Mouse (Mus musculus): ENCODE measurements at regions not wholly inside any gene's neighbourhood (a gene's known extent, or its start where the extent isn't known, plus 50 kb on each side); places are given as distances from the start of the nearest gene placed in this dataset.

GRCm38 (mm10) chr12:97918416-97918815, 340.8 kb downstream of the Galc start:
- no peak for DNase-seq

DNA sequence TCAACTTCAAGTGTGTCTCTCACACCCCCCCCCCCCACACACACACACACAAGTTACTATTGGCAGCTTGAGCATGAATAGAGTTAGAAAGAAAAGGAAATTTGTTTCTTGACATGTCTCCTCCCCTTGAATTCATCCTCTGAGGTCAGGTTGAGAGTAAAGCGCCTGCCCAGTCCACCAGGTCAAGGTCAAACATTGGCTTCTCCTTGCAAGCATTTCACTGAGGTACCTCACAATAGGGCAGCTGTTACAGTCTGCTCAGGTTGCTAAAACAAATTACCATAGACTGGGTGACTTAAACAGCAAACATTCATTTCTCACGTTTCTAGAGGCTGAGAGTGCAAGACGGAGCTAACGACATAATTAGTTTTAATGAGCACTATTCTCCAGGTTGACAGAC, 344.2 kb downstream of the Galc start:
- DNase-seq, result no peak

- DNase-seq, result no peak
Observed at GRCm38 (mm10) chr12:97912730-97913129, 346.5 kb downstream of the Galc start.

DNA sequence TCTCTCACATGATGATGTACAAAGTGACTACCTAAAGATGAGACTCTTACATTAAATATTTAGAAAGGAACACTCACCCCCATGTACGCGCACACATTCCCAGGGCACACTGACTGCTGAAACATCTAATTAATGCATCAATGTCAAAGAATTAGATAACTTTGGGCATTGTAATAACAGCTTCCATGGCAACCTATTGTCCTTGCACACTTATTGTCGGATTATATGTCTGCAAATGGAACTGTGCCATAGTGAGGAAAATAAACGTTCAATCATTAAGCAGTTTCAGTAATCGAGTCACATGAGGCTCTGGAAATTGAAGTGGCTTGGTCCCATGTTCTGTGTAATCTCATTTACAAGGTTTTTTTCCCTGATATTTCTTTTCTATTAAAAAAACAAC, 360.0 kb downstream of the Galc start:
- no peak for DNase-seq

GRCm38 (mm10) chr12:97898178-97898577, 361.1 kb downstream of the Galc start:
- no peak for DNase-seq

DNA sequence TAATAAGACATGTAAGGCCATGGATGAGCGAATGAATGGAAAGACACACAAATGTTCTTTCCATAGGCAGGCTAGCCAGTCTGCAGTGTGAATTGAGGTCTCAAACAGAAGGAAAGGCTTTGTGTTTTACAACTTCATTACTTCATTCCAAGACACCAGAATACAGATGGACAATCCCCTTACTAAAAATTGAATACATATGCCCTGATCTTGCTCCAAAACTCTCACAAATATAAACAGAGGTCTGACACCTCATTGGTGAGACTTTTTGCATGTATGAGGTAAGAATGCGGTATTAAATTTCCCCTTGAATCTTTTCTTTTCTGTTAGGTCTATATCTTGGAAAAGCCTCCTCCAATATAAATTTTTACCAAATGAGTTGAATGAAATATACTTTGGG, 363.3 kb downstream of the Galc start:
- no peak for DNase-seq

GRCm38 (mm10) chr12:97888801-97889455, 370.3 kb downstream of the Galc start:
- DNase-seq, result no peak

DNA sequence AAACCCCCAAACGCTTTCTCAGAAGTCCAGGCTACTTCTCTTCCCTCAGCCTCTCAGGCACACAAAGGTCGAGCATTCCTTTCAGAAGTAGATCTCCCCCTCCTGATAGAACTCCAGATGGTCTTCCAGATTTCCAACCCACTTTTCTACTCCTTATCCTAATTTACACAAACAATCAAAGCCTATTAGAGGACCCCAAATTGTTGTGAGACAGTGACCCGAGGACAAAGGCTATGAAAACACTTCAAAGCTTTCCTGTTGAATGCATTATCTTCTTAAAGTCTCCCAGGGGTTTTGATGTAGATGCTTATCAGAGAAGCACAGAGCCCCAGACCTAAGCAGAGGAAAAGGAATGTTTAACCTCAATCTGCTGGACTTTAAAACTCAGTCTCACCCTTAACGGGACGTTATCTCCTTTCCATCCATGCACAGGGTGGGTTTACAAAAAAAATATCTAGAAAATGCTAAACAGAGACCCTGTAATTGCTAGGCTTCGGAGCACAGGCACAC, 370.9 kb downstream of the Galc start:
- no peak for DNase-seq

GRCm38 (mm10) chr12:97882439-97882838, 376.8 kb downstream of the Galc start:
- no peak for DNase-seq

GRCm38 (mm10) chr12:97872391-97872790, 386.9 kb downstream of the Galc start:
- peak; percentile 72 for DNase-seq

DNA sequence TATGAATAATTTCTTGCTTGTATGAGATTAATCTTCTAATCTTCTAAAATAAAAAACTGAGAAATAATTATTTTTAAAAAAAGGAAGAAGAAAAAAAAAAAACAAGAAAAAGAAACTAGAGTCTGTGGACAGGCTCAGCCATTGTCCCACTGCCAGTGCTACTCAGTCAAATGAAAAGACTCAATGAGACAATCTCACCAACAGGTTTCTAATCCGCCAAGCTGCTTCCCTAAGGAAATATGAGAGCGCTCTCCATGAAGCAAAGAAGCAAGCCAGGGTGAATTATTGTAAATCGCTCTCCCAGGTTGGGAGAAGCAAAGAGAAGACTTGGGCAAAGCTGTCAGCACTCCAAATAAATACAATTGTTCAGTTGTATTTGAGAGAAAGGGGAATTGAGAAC, 396.3 kb downstream of the Galc start:
- no peak for DNase-seq

DNA sequence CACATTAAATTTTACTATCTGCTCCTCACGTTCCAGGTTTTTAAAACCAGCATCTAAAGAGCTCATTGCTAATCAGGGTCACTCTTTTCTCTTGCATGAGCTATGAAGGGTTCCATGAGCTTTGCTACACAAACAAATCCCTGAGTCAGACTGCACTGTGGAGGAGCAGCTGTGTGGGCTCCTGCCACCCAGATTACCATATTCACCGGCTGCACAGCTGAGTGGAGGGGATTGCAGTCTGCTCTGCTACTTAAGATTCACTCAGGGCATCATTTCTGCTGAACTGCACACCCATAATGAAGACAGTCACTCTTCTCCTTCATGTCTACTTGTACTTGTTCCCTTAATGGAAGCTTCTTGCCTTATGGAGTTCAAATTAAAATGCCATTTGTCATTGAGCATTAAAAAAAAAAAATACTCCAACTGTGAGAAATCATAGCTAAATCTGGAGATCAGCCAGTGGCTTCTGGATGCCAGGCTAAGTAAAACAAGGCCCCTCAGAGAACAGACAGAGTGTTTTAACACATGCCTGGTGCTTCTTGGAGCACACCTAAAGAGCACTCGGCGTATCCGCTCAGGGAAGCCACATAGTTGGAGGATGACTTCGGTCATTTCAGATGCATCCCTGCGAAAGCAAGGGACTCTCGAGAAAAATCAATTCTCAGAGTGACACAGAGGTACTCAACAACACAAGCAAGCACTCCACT, 422.9 kb downstream of the Galc start:
- no peak for DNase-seq

DNA sequence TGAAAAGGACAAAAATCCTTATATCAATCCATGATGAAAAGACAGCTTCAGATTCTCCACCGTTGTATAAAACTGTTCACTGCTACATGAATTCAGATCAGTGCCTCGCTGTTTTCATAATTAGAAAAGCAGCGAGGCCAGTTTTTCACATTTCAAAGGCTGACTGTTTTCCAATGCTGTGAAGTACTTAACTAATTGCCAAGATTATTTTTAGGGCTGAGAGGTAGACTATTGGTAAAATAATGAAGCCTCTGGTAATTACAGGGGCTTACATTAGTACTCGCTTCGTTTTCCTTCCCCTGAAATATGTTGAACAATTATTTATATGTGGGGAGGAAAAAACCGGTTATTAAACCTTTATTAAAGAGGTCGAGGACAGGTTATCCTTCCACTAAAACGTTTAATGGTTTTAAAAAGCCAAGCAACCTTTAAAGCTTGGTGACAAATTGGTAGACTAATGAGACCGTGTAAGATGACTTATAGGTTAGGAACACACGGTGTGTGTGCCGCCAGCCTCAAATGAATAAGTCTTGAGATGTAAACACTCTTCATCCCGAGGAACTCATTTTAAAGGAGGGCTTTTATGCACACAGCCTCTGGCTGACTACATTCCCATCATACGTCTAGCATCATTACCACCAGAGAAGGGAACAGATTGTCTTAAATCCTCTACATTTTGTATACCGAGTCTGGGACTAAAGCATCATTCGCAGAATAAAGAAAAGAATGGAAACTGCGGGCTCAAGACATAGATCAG, 465.7 kb downstream of the Galc start:
- no peak for DNase-seq

DNA sequence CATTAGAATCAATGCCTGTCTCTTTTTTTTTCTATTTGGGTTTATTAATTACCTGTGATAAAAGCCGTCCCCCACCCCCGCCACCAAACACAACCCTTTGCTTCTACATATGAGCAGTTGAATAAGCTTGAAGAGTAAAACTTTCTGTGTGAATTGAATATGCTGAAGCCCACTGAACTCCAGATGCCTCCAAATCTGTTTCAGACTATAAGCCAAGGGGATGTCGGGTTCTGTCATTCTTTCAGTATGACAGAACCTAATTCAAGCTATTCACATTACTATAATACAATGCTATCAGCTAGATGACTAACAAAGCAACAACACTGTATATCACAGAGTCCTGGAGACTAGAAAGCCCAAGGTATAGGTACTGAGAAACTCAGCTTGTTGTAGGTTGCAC, 475.8 kb downstream of the Galc start:
- no peak for DNase-seq

GRCm38 (mm10) chr12:97759116-97759515, 500.1 kb downstream of the Galc start:
- no peak for DNase-seq

DNA sequence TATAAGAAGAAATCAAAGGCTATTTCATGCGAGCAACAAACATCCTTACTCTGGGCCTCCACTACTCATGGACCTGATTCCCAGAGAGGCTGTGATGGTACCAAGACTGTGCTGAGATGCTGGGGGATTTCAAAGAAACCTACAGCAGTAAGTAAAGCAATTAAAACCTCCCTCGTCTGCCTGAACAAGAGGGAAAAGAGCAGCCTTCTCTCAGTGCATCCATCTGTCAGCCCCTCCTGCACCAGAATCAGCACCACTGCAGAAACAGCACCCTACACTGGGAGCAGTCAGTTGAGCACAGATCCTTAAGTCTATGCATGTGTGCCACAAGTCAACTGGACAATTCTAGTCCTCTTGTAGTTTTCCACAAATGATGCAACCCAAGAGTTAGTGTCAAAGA, 500.6 kb downstream of the Galc start:
- no peak for DNase-seq

- DNase-seq, result no peak
Observed at GRCm38 (mm10) chr12:97750166-97750565, 509.1 kb downstream of the Galc start.

DNA sequence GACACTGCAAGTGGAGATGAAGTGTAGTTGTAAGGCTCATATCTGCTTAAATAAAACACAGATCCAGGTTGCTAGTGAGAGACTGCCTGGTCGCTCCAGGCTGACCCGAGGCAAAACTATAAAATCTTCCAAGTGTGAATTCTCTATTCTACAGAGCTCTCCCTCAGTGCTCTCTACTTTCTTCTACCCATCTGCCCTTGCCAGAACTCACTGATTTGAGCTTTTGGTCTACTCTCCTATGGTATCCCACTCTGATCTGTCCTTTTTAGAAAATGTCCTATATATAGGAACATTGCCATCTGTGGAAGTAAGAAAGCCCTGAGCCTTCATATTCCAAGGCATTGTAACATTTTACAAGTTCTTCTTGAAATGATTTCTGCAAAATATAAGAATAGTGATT, 518.3 kb downstream of the Galc start:
- DNase-seq, result no peak

GRCm38 (mm10) chr12:97732078-97732580, 527.1 kb downstream of the Galc start:
- no peak for DNase-seq

DNA sequence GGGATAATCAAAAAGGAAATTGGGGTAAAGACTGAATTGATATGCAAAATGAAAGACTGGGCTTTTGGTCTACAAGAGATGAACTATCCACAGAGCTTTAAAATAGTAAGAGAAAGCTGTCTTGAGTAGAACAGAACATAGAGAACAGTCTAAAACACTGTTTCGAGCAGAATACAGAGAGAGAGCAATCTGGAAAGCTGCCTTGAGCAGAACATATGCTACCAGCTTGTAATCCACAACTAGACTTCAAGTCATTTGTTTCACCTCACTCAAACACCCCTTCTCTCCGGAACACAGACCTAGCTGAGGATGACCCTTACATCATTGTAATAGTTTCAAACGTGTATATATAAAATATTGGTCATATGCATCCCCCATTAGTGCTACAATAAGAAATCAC, 538.7 kb downstream of the Galc start:
- DNase-seq, result no peak

- no peak for DNase-seq
Observed at GRCm38 (mm10) chr12:97717812-97718211, 541.4 kb downstream of the Galc start.
